Mouse (Mus musculus) kidney, adult 2 months (tissue): ENCODE data around the gene 1700012B07Rik. TPM values are rescaled to one million over a fixed set of nuclear protein-coding genes. Genes with fewer than 3 reads are reported as not detected.

Source experiments
- DNase-seq: peaks from one replicate; pipeline ENCODE4 v3.0.0; 2021
- H3K27ac ChIP-seq: fragments of 200-500 bp; 2 replicates; pipeline ENCODE4 v1.5.1; 2012; ENCODE audit warnings: low read depth, low read length, control low read depth, inconsistent platforms; ENCODE audit not compliant: insufficient read depth
- H3K27me3 ChIP-seq: fragments of 200-500 bp; replicated peaks from 2 replicates; pipeline ENCODE4 v1.6.1; 2012; ENCODE audit warnings: mild to moderate bottlenecking, moderate library complexity, low read length, inconsistent platforms; ENCODE audit not compliant: control insufficient read depth, insufficient read depth
- H3K36me3 ChIP-seq: fragments of 200-500 bp; 2 replicates; pipeline ENCODE4 v1.6.1; 2012; ENCODE audit warnings: mild to moderate bottlenecking, moderate library complexity, low read length, inconsistent platforms; ENCODE audit not compliant: control insufficient read depth, insufficient read depth
- H3K4me1 ChIP-seq: fragments of 200-500 bp; 2 replicates; pipeline ENCODE4 v1.6.1; 2011; ENCODE audit warnings: low read length; ENCODE audit not compliant: control insufficient read depth, insufficient read depth
- H3K4me3 ChIP-seq: fragments of 200-500 bp; 2 replicates; pipeline ENCODE4 v1.5.1; 2011; ENCODE audit warnings: mild to moderate bottlenecking, low read depth, low read length, control low read depth; ENCODE audit not compliant: insufficient read depth
- CTCF ChIP-seq: fragments of 200-500 bp; conservative IDR thresholded peaks from 2 replicates; pipeline ENCODE4 v1.5.1; 2011; ENCODE audit warnings: low read depth, mild to moderate bottlenecking, control low read depth, low read length, moderate library complexity, mixed read lengths; ENCODE audit not compliant: insufficient read depth, insufficient read length
- POLR2A ChIP-seq: fragments of 200-500 bp; IDR thresholded peaks from one replicate; pipeline ENCODE4 v1.6.1; 2011; ENCODE audit warnings: low read depth, low read length, control low read depth
- WGBS: fragments of 180-500 bp; shearing (Covaris S2); methylation state at CpG from one replicate; pipeline ENCODE4 v1.1.7; 2018; 5-methylcytosine and 5-hydroxymethylcytosine counted together
- polyA plus RNA-seq: library from polyadenylated mRNA; depleted of rRNA; stranded (reverse); fragments of >200 nt; gene quantifications from 2 replicates; pipeline ENCODE4 v1.2.3, GENCODE M21; 2012

The 1700012B07Rik gene
- polyA plus RNA-seq, 1 experiment: not detected

DNA sequence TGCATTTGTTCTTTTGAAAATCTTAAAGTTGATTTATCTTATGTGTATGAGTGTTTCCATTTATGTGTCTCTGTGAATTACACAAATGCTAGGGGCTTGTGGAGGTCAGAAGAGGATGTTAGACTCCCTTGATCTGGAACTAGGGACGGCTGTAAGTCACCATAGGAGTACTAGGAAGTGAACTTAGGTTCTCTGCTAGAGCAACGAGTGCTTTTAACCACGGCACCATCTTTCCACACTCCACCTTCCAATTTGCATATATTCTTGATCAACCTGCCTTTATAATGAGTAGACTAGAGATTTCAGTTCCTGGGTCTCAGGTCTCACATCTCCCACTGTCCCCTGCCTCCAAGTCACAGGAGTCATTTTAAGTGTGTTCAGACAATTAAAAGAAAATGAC lies 44.8 kb upstream of the 1700012B07Rik start:
- no peak overlapping the region for H3K4me3 ChIP-seq

DNA sequence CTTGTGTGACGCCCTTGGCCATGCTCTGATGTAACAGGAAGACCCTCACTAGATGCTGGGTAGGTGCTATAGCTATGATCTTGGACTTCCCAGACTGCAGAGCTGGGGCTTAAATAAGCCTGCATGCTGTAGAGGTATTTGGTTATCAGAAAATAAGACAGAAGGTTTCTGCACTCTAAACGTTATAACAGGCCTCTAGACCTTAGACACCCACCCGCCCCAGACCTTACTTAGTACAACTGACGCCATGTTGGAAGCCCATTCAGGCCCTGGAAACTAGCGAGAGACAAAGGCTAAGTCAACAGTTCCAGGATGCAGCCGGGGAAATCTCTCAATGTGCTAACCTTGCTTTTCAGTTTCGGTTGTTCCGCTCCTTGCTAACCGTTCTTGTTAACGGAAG lies 44.2 kb upstream of the 1700012B07Rik start:
- Histone ChIP-seq H3K27ac (no peak overlapping the region), H3K36me3 (no peaks in the 10 kb centered on the region), H3K4me1 (no peaks in the 10 kb centered on the region), H3K4me3 (no peak overlapping the region), H3K27me3 (no peaks in the 10 kb centered on the region)
- WGBS: 83% methylated on average over 10 of the region's 10 CpGs
- DNase-seq: no peak
- TF ChIP-seq CTCF: no peak
- no peak for TF ChIP-seq POLR2A

More for the DNA sequence above, 44.8 kb upstream of the 1700012B07Rik start:
- no peaks in the 10 kb centered on the region for H3K36me3 ChIP-seq
- DNase-seq: no peak
- no peak overlapping the region for H3K27ac ChIP-seq
- WGBS: 62% methylated on average over 3 of the region's 3 CpGs
- H3K27me3 ChIP-seq: no peaks in the 10 kb centered on the region
- TF ChIP-seq CTCF (no peak), POLR2A (no peak)
- no peaks in the 10 kb centered on the region for H3K4me1 ChIP-seq

DNA sequence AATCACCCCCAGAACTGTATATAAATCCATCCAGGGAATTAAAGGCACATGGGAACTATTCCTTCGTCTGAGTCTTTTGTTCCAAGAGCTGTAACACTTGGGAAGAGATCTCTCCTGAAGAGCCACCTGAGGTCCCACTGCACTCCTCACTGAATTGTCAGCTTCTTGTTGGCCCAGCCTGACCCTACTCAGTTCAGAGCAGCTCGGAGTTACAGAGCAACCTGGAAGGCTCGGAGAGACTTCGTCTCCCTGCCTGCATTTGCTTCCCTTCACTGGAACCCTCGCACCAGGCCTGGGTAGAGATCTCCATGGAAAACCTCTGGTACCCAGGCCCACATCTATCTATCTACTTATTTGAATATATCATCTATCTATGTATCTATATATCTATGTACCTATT lies 40.0 kb upstream of the 1700012B07Rik start:
- Histone ChIP-seq H3K4me1 (no peaks in the 10 kb centered on the region), H3K27me3 (no peaks in the 10 kb centered on the region), H3K36me3 (no peaks in the 10 kb centered on the region), H3K4me3 (no peak overlapping the region), H3K27ac (no peak overlapping the region)
- TF ChIP-seq CTCF: no peak
- no peak for TF ChIP-seq POLR2A
- WGBS: 89% methylated on average over 5 of the region's 5 CpGs
- no peak for DNase-seq

DNA sequence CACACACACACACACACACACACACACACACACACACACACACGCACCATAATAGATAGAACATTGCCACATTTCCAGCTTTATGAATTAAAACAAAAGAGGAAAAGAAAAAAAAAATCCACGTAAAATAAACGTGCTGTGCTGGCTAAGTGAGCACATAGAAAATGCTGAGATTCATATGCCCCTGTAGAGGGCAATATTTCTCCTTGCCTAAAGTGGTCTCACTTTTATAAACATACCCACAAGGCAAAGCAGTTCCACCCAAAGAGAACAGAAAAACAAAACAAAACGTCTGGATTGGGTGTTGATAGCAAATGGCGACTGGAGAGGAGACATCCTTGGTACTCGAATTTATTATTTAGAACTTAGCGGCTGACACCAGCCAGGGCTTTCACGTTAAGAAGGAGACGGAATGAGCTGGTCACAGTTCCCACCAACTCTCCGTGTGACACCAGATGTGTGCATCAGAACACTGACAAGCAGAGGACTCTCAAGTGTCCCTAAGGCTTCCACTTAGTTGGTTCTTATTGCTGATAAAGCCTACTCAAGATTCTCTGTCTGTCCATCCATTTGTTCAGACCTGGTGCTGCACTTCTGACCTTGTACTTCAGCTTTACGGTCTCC lies 38.8 kb upstream of the 1700012B07Rik start:
- 73% methylated on average over 11 of the region's 11 CpGs for WGBS
- no peaks in the 10 kb centered on the region for H3K36me3 ChIP-seq
- no peaks in the 10 kb centered on the region for H3K4me1 ChIP-seq
- no peak for TF ChIP-seq CTCF
- TF ChIP-seq POLR2A: no peak
- DNase-seq: no peak
- H3K27me3 ChIP-seq: no peaks in the 10 kb centered on the region
- no peak overlapping the region for H3K27ac ChIP-seq
- H3K4me3 ChIP-seq: no peak overlapping the region

DNA sequence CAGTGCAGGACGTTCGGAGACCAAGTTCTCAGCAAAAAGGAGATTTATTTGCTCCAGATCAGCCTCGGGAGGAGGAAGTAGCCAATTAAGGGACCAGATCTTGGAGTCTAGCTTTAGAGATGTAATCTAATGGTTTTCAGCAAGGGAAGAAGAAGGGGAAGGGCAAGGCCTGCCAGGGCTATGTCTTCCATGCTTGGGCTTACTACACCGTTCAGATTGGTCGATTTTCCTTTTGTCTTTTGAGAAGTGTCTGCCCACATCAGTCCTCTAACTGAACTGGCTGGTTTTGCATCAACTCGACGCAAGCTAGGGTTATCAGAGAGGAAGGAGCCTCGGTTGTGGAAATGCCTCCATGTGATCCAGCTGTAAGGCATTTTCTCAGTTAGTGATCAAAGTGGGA lies 37.7 kb upstream of the 1700012B07Rik start:
- Histone ChIP-seq H3K4me3 (no peak overlapping the region), H3K27ac (no peak overlapping the region), H3K27me3 (no peaks in the 10 kb centered on the region), H3K4me1 (no peaks in the 10 kb centered on the region), H3K36me3 (no peaks in the 10 kb centered on the region)
- 59% methylated on average over 8 of the region's 8 CpGs for WGBS
- DNase-seq: no peak
- TF ChIP-seq POLR2A: no peak
- no peak for TF ChIP-seq CTCF

DNA sequence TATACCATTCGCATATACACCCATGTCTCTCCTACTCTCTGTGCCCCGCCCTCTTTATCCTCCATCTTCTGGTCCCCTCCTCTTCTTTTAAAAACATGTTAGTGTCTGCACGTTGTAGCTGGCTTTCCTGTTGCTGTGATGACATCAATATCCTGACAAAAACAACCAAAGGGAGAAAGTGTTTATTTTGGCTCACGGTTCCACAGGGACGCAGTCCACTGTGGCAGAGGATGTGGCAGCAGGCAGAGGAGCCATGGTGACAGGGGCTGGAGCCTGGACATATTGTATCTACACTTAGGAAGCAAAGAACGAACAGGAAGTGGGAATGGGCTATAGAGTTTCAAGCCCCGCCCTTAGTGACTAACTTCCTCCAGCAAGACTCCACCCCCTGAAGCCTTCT lies 36.1 kb upstream of the 1700012B07Rik start:
- H3K4me3 ChIP-seq: no peak overlapping the region
- no peaks in the 10 kb centered on the region for H3K36me3 ChIP-seq
- 76% methylated on average over 7 of the region's 7 CpGs for WGBS
- H3K4me1 ChIP-seq: no peaks in the 10 kb centered on the region; the same call in 1 of the 2 replicates
- no peak overlapping the region for H3K27ac ChIP-seq
- no peak for DNase-seq
- TF ChIP-seq POLR2A (no peak), CTCF (no peak)
- no peaks in the 10 kb centered on the region for H3K27me3 ChIP-seq

DNA sequence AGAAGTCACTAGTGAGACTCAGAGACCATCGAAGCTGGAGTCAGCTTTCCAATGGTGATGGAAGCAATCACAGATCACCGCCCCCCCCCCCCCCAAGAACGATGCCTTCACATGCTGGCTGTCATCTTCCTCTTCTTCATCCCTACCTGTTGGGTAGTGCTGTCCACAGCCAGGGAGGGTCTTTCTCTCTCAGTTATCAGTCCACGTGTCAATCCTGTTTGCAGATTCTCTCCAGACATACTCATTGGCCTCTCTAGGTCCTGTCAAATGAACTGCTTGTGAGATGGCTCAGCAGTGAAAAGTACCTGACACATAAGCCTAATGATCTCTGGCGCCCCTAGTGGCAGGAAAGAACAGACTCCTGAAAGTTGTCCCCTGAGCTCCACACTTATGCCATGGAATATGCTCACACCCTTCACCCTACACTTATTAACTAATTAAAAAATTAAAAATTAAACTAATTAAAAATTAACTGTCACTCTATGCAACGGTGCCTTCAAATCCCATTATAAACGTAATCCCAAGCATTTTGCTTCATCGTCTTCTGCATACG lies 35.4 kb upstream of the 1700012B07Rik start:
- no peak for TF ChIP-seq POLR2A
- TF ChIP-seq CTCF: peak; percentile 73
- Histone ChIP-seq H3K4me1 (no peaks in the 10 kb centered on the region; the same call in 1 of the 2 replicates), H3K36me3 (no peaks in the 10 kb centered on the region), H3K4me3 (no peak overlapping the region), H3K27me3 (no peaks in the 10 kb centered on the region), H3K27ac (no peak overlapping the region)
- peak; percentile 62 for DNase-seq
- WGBS: 65% methylated on average over 9 of the region's 9 CpGs
